Mouse (Mus musculus): ENCODE data around the gene Ptpn20.

DNA sequence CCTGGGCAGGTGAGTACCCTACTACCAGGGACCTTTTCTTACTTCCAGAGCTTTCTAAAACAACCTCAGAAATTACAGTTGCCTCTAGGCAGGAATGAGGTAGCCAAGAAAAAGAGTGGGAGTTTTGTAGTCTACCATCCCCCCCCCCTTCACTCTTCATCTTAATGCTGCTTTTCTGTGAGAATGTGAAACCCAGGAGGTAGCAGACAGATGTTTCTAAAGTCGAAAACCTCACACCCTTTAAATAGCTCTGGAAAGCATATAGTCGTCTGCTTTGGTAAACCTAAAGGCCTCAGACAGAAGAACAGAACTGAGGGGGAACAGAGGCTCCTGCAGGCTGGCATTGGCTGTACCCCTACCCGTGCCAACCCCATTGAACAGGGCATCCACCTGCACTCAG, 40.4 kb upstream of the Ptpn20 start:
- TF ChIP-seq POLR2A (IDR thresholded peaks at IDR 0.05; ENCODE audit: insufficient read depth, low read depth, low read length) = no peak
- TF ChIP-seq CTCF (IDR thresholded peaks at IDR 0.05) = no peak
